Mouse (Mus musculus): Measurements from ENCODE around the gene Cpsf4.
"Not testable (repeated sequence)": the region's sequence is repeated elsewhere in the genome, so short reads cannot be mapped to it uniquely, and the experiment has no call there.

The Cpsf4 gene

GRCm38 (mm10) chr5:145166536-145167305, at the start of gene Cpsf4, which contains the start of gene Ptcd1:
Gene Cpsf4, plus strand, starts transcription at chr5:145167213.
Gene Ptcd1, minus strand, starts transcription at chr5:145167108.
- DNase-seq, result peak; percentile 99

- DNase-seq, result peak; percentile 48
Observed at GRCm38 (mm10) chr5:145118005-145118404, 49.0 kb upstream of the Cpsf4 start.

GRCm38 (mm10) chr5:145118461-145118860, 48.6 kb upstream of the Cpsf4 start:
- no peak for DNase-seq

- DNase-seq, result peak; percentile 26
Observed at GRCm38 (mm10) chr5:145119385-145119784, 47.6 kb upstream of the Cpsf4 start.

DNA sequence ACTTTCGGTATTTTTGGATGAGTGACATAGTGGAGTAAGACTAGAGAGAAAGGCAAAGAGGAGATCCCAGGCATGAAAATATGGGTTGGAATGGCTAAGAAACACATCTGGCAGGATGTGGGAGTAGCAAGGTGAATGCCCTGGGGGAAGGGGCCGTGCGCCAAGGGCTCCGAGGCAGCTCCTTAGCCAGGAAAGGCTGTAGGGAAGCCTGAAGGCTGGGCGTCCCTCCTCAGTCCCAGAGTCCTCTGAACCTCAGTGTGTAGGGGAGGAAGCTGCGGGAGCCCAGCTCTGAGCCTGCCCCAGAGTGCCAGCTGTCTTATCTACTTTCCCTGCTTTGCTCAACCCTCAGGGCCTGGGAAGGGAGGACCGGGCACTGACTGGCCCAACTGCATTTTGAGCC, 46.1 kb upstream of the Cpsf4 start:
- no peak for DNase-seq

GRCm38 (mm10) chr5:145123396-145123795, 43.6 kb upstream of the Cpsf4 start:
- DNase-seq, result no peak

GRCm38 (mm10) chr5:145126580-145126979, 40.4 kb upstream of the Cpsf4 start:
- DNase-seq, result no peak

GRCm38 (mm10) chr5:145129124-145129523, 37.9 kb upstream of the Cpsf4 start:
- peak; percentile 19 for DNase-seq

DNA sequence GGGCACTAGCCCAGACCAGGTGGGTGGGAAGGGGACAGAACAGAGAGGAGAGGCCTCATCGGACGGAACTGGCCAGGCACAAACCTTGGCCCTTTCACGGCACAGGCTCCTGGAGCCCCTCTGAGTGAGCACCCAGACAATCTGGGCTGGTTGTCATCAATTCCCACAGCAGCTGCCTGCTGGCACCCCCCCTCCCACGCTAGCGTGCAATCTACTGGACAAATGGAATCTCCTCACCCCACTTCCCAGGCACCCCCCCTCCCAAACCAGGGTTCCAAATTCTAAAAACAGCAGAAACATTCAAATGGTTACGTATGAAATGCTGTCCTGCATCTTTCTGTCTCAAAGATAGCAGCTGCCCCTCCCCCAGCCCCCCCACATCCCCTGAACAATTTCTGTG, 37.2 kb upstream of the Cpsf4 start:
- DNase-seq, result not testable (repeated sequence)

DNA sequence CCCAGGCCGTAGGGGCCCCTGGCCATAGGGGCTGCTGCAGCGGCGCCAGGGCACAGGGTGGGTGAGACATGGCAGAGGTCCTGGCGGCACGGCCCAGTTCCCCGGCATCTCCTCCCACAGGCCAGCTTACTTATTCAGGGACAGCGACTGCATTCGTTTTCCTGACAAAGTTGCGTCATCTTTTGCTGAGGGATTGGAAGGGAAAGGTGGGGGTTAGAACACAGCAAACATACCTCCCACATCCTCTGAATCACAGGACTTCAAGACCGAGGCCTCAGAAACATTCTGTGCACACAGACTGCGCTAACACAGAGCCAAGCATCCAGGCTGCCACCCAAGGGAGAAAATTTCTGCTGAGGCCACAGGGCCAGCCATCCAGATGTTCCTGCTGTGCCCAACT, 36.8 kb upstream of the Cpsf4 start:
- DNase-seq, result no peak

DNA sequence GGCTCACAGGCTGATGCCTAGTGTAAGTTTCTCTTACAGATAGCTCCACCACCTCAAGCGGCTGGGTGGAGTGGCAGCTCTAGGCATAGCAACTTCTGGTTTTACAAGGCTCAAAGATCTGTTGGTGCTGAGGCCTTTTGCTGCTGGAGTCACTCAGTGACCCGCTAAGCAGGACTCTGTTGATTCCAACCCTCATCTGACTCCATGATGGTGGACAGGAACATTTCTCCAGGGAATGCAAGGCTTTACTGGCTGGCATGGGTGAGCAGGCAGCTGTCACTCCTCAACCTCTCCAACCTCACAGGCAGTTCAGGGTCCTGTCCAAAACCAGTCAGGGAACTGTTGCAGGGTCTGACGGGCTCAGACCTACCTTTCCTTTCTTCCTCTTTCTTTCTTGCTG, 36.0 kb upstream of the Cpsf4 start:
- DNase-seq, result no peak

DNA sequence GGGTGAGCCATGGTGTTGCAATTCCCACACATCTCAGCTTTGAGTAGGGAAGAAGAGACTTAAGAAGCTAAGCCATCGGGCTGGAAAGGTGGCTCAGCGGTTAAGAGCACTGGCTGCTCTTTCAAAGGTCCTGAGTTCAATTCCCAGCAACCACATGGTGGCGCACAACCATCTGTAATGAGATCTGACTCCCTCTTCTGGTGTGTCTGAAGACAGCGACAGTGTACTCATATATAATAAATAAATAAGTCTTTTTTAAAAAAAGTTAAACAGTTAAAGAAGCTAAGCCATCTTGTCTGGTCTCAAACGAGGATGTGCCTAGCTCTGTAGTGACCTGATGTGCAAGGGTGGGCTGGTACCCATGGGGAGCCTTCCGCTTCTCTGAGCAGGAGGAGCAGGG, 33.7 kb upstream of the Cpsf4 start:
- DNase-seq, result not testable (repeated sequence)

- no peak for DNase-seq
Observed at GRCm38 (mm10) chr5:145138836-145139235, 28.2 kb upstream of the Cpsf4 start.

DNA sequence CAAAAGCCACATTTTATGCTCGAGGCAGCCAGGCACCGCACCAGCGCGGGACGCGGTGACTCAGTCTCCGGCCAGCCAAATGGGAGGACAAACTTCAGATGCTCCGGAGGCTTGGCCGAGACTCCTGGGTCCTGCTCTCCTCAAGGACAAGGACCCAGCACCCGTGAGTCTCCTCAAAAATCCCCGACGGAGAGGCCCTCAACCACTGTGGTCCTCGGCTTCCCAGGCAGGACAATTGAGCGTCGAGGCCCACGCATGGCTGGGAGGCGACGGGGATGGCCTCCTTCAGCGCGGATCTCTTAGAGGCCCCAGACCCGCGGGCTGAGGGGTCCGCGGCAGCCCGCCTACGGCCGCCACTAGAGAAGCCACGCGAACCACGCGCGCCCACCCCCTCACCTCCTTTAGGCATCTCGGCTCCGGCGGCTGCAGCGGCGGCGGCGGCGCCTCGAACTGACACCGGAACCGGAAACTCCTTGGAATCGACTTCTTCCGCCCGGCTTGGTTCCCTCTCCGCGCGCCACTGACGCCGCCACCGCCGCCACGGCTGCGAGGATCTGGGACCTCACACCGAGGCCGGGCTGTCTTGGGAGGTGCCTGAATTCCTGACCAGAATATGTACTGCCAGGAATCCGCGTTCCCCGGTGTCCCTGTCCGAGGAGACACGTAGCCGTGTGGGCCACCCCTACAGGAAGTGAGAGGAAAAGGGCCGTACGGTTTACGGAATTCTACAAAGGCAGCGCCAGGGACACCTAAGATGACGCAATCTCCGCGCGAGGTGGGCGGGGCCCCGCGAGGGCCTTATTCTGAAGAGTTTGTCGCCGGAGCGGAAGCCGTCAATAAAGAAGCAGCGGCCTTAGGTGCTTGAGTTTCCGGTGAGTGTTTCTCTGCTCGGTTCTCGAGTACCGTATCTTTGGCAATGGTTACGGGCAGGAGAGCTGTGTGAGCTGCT, 27.2 kb upstream of the Cpsf4 start, which contains the start of the genes Pdap1 and Bud31:
TSS of gene Pdap1 (minus strand) at position 668 of the 949 bp plus-strand sequence.
TSS of gene Bud31 (plus strand) at position 792 of the 949 bp plus-strand sequence.
- DNase-seq, result peak; percentile 95

- DNase-seq, result no peak
Observed at GRCm38 (mm10) chr5:145140611-145141010, 26.4 kb upstream of the Cpsf4 start.

DNA sequence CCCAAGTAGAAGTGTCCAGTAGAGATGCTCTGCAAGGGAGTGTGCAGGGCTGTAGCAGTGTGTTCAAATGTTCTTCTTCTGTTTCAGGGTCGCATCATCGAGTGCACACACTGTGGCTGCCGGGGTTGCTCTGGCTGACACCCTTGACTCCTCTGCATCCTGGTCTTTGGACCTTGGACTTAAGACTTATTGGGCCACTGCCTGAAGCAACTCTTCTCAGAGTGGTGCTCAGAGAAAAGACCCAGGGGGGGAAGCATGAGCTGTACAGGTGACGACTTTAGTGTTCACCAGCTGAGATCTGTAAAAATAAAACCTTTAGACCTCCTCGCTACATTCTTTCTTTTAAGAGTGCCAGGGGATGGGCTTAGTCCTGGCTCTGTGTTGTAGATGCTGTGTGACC, 19.3 kb upstream of the Cpsf4 start:
- DNase-seq, result no peak

DNA sequence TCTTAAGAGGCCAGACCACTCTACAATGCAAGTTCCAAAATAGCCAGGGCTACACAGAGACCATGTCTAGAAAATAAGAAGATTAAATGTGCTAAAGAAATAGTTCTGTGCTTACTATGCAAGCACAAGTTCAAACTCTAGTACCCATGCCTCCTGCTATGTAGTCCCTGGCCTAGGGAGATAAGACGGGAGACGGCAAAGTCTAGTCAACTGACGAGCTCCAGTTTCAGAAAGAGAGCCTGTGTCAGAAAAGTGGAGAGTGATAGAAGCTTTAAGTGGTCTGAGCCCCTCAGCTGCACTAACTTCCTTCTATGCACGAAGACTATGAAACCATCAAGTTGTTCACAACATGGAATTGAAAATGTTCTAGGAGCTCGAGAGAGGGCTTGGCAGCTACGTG, 17.7 kb upstream of the Cpsf4 start:
- DNase-seq, result no peak

DNA sequence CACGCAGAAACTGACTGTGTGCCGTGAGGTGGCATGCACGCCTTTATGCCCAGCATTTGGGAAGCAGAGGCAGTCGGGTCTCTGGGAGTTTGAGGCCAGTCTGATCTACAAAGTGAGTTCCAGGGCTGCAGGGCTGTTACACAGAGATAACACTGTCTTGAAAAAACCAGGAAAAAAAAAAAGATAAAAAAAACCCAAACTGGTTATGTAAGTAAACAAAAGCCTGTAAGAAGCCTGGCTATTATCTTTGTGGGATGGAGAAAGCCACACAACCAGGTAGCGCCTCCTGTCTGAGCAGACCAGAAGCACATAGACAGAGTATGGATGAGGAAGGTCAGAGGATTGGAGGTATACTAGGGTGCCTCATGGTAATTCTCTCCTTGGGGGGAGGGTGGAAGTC, 14.3 kb upstream of the Cpsf4 start:
- no peak for DNase-seq

DNA sequence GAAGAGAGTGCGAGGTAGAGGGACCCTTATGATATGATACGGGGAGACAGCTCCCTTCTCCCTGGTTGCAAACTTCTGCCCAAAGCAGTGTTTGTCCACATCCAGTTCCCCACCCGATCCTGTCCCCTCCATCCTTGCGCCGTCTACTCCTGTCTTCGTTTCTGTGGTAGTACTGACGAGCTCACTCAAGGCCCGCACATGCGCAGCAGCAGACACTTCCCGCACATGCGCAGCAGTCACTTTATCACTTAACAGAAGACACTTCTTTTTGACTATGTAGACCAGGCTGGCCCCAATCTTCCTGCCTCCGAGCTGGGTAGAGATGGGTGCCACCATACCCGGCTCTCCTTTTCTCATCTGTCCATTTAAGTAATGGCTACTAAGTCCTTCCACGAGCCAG, 5.7 kb upstream of the Cpsf4 start:
- DNase-seq, result no peak

DNA sequence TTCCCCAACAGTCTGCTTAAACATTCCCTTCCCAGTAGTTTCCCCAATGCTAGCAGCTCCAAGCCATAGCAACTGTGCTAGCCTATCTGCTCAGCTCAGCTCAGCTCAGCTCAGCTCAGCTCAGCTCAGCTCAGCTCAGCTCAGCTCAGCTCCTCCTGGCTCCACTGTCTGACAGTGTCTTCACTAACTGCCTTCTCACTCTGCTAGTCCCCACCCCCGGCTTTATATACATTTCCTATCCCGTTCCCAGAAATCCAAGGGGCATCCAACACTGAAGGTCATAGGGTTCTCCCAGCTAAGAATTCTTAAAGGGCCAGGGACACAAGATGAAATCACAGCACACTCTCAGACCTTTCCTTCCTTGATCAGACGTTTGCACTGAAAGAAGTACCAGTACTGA, 2.3 kb upstream of the Cpsf4 start:
- DNase-seq, result no peak

- DNase-seq, result no peak
Observed at GRCm38 (mm10) chr5:145165184-145165583, 1.8 kb upstream of the Cpsf4 start.

DNA sequence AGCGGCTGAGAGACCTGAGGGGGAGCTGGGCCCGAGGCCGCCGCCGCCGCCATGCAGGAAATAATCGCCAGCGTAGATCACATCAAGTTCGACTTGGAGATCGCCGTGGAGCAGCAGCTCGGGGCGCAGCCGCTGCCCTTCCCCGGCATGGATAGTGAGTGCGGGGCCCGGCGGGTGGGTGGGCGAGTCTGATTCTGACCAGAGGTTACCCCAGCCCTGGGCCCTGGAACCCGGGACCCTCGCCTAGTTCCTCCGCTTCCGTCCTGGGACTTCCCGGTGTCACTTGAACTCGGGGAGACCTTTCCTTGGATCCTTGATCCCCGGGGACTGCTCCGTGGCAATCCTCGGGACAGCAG, 271 bp downstream of the Cpsf4 start:
- DNase-seq, result no peak

- DNase-seq, result no peak
Observed at GRCm38 (mm10) chr5:145178461-145178980, 11.5 kb downstream of the Cpsf4 start.

DNA sequence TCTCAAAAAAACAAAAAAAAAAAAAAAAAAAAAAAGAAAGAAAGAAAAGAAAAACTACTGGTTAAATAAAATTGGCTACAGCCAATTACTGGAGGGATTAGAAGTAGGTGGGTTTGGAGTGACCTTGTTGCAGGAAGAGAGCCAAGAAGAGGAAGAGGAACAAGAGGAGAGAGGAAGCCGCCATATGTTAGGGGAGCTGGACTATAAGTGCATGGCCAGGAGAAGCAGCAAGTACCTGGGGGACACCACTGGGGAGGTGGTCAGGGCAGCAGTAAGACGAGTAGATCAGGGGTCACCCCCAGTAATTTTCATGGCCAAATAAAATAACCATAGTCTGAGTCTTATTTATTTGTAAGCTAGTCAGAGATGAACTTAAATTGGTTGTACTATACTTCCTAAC, 18.2 kb downstream of the Cpsf4 start:
- DNase-seq, result no peak
